Mouse (Mus musculus): ENCODE measurements at regions not wholly inside any gene's neighbourhood (a gene's known extent, or its start where the extent isn't known, plus 50 kb on each side); places are given as distances from the start of the nearest gene placed in this dataset.
A peak's percentile ranks its signal among the peaks of the same experiment; 100 is the strongest.

- peak in 1 of 2 experiments; percentile 8 for DNase-seq
Measured at GRCm38 (mm10) chr6:52486655-52487054, 153.5 kb downstream of the Hibadh start.

- DNase-seq = no peak
Measured at GRCm38 (mm10) chr6:52487861-52488260, 152.3 kb downstream of the Hibadh start.

- DNase-seq = no peak
Measured at GRCm38 (mm10) chr6:52490264-52490775, 149.9 kb downstream of the Hibadh start.

- DNase-seq = no peak
Measured at GRCm38 (mm10) chr6:52495301-52495700, 144.9 kb downstream of the Hibadh start.

GRCm38 (mm10) chr6:52495855-52496254 lies 144.3 kb downstream of the Hibadh start:
- no peak for DNase-seq
